Mouse (Mus musculus): Measurements from ENCODE around the gene Plac9b. TPM values are rescaled to one million over a fixed set of nuclear protein-coding genes. Genes with fewer than 3 reads are reported as not detected.
"Not testable (repeated sequence)": the region's sequence is repeated elsewhere in the genome, so short reads cannot be mapped to it uniquely, and the experiment has no call there.

Gene Plac9b
- 44.3 and 52.3 TPM in 2 replicates for polyA plus RNA-seq (2015; fragmentation: Nextera tagmentation; extraction: Ambion mirVana)

DNA sequence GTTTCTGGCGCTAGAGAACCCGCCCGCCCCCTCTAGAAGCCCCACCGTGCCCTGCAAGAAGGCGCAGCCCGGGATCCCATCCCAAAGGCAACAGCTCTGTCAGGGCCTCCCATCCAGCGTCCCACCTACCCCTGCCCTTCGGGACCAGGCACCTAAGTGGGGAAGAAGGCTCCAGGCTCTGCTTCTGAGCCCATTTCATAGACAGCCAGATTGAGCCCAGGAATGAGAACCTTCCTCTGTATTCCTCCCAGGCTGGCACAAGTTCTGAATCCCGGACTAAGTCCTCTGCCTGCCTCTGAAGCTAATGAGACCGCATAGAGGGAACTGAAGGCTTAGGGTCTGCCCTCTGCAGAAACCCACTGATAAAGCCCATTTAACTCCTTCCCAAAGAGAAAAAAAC, at the start of gene Plac9b:
TSS of gene Plac9b (minus strand) at position 101 of the 400 bp plus-strand sequence.
- H3K36me3 ChIP-seq; H3K9ac ChIP-seq; ATAC-seq (ENCODE audit: insufficient number of reproducible peaks, low FRiP score, low TSS enrichment, low read depth); H3K4me2 ChIP-seq; H3K4me1 ChIP-seq; H3K27ac ChIP-seq; H3K27me3 ChIP-seq; H3K4me3 ChIP-seq; H3K9me3 ChIP-seq: not testable (repeated sequence)
- no CpG with 5 or more reads among the region's 10 CpGs for WGBS

- H3K4me2 ChIP-seq; ATAC-seq (ENCODE audit: insufficient number of reproducible peaks, low FRiP score, low TSS enrichment, low read depth); H3K9ac ChIP-seq; H3K27me3 ChIP-seq; H3K9me3 ChIP-seq; H3K27ac ChIP-seq; H3K4me3 ChIP-seq; H3K4me1 ChIP-seq; H3K36me3 ChIP-seq: not testable (repeated sequence)
- WGBS = no CpG with 5 or more reads among the region's 5 CpGs
Observed at GRCm38 (mm10) chr14:26216233-26217000, 34.1 kb upstream of the Plac9b start.

GRCm38 (mm10) chr14:26206926-26207247, 24.6 kb upstream of the Plac9b start, which contains the start of gene Tmem254b:
Gene Tmem254b (minus strand): TSS chr14:26207041.
- H3K27ac ChIP-seq, H3K4me1 ChIP-seq, H3K4me3 ChIP-seq, H3K4me2 ChIP-seq, H3K9me3 ChIP-seq, H3K27me3 ChIP-seq, H3K36me3 ChIP-seq, H3K9ac ChIP-seq: not testable (repeated sequence)
- no CpG with 5 or more reads among the region's 10 CpGs for WGBS
- peak; percentile 55; the same call in 1 of the 2 replicates for ATAC-seq (ENCODE audit: insufficient number of reproducible peaks, low FRiP score, low TSS enrichment, low read depth)

GRCm38 (mm10) chr14:26206197-26206925, 24.1 kb upstream of the Plac9b start:
- not testable (repeated sequence) for H3K4me3 ChIP-seq; H3K27ac ChIP-seq; H3K36me3 ChIP-seq; H3K4me1 ChIP-seq; H3K27me3 ChIP-seq; H3K9ac ChIP-seq; ATAC-seq (ENCODE audit: insufficient number of reproducible peaks, low FRiP score, low TSS enrichment, low read depth); H3K4me2 ChIP-seq; H3K9me3 ChIP-seq
- no CpG with 5 or more reads among the region's 44 CpGs for WGBS

GRCm38 (mm10) chr14:26197851-26198250, 15.6 kb upstream of the Plac9b start:
- not testable (repeated sequence) for H3K36me3 ChIP-seq; H3K9me3 ChIP-seq; H3K4me3 ChIP-seq; ATAC-seq (ENCODE audit: insufficient number of reproducible peaks, low FRiP score, low TSS enrichment, low read depth); H3K9ac ChIP-seq; H3K27ac ChIP-seq; H3K4me2 ChIP-seq; H3K27me3 ChIP-seq; H3K4me1 ChIP-seq
- no CpG with 5 or more reads among the region's 3 CpGs for WGBS

- not testable (repeated sequence) for H3K4me1 ChIP-seq; H3K9ac ChIP-seq; H3K36me3 ChIP-seq; ATAC-seq (ENCODE audit: insufficient number of reproducible peaks, low FRiP score, low TSS enrichment, low read depth); H3K4me2 ChIP-seq; H3K9me3 ChIP-seq; H3K4me3 ChIP-seq; H3K27me3 ChIP-seq; H3K27ac ChIP-seq
- WGBS = no CpG with 5 or more reads among the region's 8 CpGs
Observed at GRCm38 (mm10) chr14:26188361-26188760, 6.1 kb upstream of the Plac9b start.

- no CpG with 5 or more reads among the region's 9 CpGs for WGBS
- not testable (repeated sequence) for H3K4me2 ChIP-seq; H3K36me3 ChIP-seq; H3K4me1 ChIP-seq; H3K4me3 ChIP-seq; H3K27me3 ChIP-seq; H3K27ac ChIP-seq; H3K9ac ChIP-seq; ATAC-seq (ENCODE audit: insufficient number of reproducible peaks, low FRiP score, low TSS enrichment, low read depth); H3K9me3 ChIP-seq
Observed at GRCm38 (mm10) chr14:26186638-26187037, 4.4 kb upstream of the Plac9b start.

GRCm38 (mm10) chr14:26181660-26182059, 620 bp downstream of the Plac9b start:
- H3K27ac ChIP-seq; ATAC-seq (ENCODE audit: insufficient number of reproducible peaks, low FRiP score, low TSS enrichment, low read depth); H3K36me3 ChIP-seq; H3K9me3 ChIP-seq; H3K27me3 ChIP-seq; H3K4me3 ChIP-seq; H3K4me2 ChIP-seq; H3K9ac ChIP-seq; H3K4me1 ChIP-seq: not testable (repeated sequence)
- WGBS = no CpG with 5 or more reads among the region's 10 CpGs

- H3K27ac ChIP-seq; H3K36me3 ChIP-seq; H3K4me1 ChIP-seq; H3K27me3 ChIP-seq; H3K4me2 ChIP-seq; H3K4me3 ChIP-seq; H3K9me3 ChIP-seq; H3K9ac ChIP-seq; ATAC-seq (ENCODE audit: insufficient number of reproducible peaks, low FRiP score, low TSS enrichment, low read depth): not testable (repeated sequence)
- WGBS = no CpG with 5 or more reads among the region's 6 CpGs
Observed at GRCm38 (mm10) chr14:26175028-26175427, 7.3 kb downstream of the Plac9b start.

GRCm38 (mm10) chr14:26173955-26174354, 8.3 kb downstream of the Plac9b start:
- not testable (repeated sequence) for ATAC-seq (ENCODE audit: insufficient number of reproducible peaks, low FRiP score, low TSS enrichment, low read depth); H3K9me3 ChIP-seq; H3K36me3 ChIP-seq; H3K4me3 ChIP-seq; H3K4me1 ChIP-seq; H3K9ac ChIP-seq; H3K4me2 ChIP-seq; H3K27me3 ChIP-seq; H3K27ac ChIP-seq
- WGBS = no CpG with 5 or more reads among the region's 3 CpGs

- not testable (repeated sequence) for H3K9ac ChIP-seq; H3K36me3 ChIP-seq; H3K4me2 ChIP-seq; H3K4me1 ChIP-seq; H3K27ac ChIP-seq; H3K4me3 ChIP-seq; H3K9me3 ChIP-seq; ATAC-seq (ENCODE audit: insufficient number of reproducible peaks, low FRiP score, low TSS enrichment, low read depth); H3K27me3 ChIP-seq
- no CpG with 5 or more reads among the region's 12 CpGs for WGBS
Observed at GRCm38 (mm10) chr14:26165266-26165665, 17.0 kb downstream of the Plac9b start.

DNA sequence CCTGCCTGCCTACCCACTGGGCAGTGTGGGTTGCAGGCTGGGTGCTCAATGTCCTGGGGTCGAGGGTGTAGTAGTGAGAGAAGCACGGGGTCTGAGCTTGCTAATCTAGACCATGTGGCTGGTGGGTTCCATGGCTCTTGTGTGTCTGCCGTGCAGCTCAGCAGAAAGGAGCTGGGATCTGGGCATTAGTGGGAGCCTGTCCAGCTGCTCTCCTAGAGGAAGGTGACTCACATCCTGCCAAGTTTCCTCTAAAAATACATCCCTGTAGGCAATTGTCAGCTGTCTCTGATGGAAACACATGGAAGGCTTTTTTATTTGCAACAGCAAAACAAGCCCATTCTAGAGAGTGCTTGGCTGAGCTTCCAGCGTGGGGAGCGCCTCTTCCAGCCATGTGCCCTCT, 19.9 kb downstream of the Plac9b start:
- H3K27ac ChIP-seq; H3K9me3 ChIP-seq; H3K4me1 ChIP-seq; ATAC-seq (ENCODE audit: insufficient number of reproducible peaks, low FRiP score, low TSS enrichment, low read depth); H3K9ac ChIP-seq; H3K27me3 ChIP-seq; H3K4me2 ChIP-seq; H3K36me3 ChIP-seq; H3K4me3 ChIP-seq: not testable (repeated sequence)
- WGBS = no CpG with 5 or more reads among the region's 5 CpGs
